In the genomic region with DNA sequence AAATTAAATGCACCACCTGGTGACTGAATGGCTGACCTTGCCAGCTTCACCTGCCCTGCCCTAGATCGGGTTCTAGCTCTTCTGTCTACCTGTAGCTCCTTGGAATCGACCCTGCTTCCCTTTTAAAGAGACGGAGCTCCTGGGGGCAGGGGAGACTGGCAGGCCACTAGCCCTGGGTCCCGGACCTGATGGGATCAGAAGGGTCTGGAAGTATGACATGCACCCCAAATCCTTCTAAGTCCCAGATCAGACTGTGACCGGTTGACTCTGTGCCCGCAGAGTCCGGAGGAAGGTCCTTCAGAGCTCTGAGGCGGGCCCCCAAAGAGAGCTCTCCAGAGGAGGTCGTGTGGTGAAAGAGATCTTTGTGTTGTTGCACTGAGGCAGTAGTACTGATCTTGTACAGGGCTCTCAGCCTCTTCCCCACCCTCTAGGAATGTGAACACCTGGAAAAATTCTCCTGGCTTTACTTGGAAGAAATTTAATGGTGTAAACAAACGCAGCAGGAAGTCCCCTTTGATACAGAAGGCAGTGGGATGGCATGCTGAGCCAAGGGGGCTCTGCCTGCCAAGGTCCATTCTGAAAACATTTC, we compare ENCODE assay signal across 7 mouse cellular contexts.
DNase-seq lines count a peak whose midpoint lies in the region; ATAC-seq and TF ChIP-seq lines count a peak whose summit lies in the region.

No protein-coding gene starts in this region.

- no peaks in the 10 kb centered on the region for H3K9me3 ChIP-seq in lung, postnatal 0 days (ENCODE audit: low read length)
- H3K9me3 ChIP-seq in heart, embryonic 14.5 days (ENCODE audit: control insufficient read depth, low read length), result no peaks in the 10 kb centered on the region
- no peaks in the 10 kb centered on the region for H3K9me3 ChIP-seq in liver, embryonic 15.5 days (replicated peaks)

- peaks cover 21% of the 10 kb centered on the region for H3K4me1 ChIP-seq in lung, postnatal 0 days (ENCODE audit: insufficient read depth, low read depth, low read length)
- peaks cover 17 to 25% of the 10 kb centered on the region in 2 experiments for H3K4me1 ChIP-seq in heart, embryonic 14.5 days (ENCODE audit: control insufficient read depth in 2 of 2, insufficient read depth in 2 of 2, low read length in 2 of 2)
- no peaks in the 10 kb centered on the region for H3K4me1 ChIP-seq in liver, embryonic 15.5 days (replicated peaks)

- no peak for DNase-seq in lung, postnatal 0 days (ENCODE audit: low spot score)
- no peak for DNase-seq in lung, postnatal 36 days
- no peak for DNase-seq in urinary bladder, postnatal 14 days (ENCODE audit: low spot score)

- peak overlapping the region; percentile 54 for H3K27ac ChIP-seq in lung, postnatal 0 days (ENCODE audit: low read length)
- H3K27ac ChIP-seq in heart, embryonic 14.5 days (replicated peaks in 1 of 2; ENCODE audit: control insufficient read depth in 1 of 2, insufficient read depth in 1 of 2, low read depth in 2 of 2, low read length in 2 of 2), result peak overlapping the region in 1 of 2 experiments; percentile 53; a peak in 2 of 4 replicates
- H3K27ac ChIP-seq in liver, embryonic 15.5 days (replicated peaks), result no peak overlapping the region

- no peaks in the 10 kb centered on the region for H3K27me3 ChIP-seq in lung, postnatal 0 days (replicated peaks; ENCODE audit: insufficient read depth, low read length)
- no peaks in the 10 kb centered on the region; the same call in 1 of the 2 replicates for H3K27me3 ChIP-seq in heart, embryonic 14.5 days (ENCODE audit: control insufficient read depth, insufficient read depth, low read length)
- H3K27me3 ChIP-seq in liver, embryonic 15.5 days, result peaks cover 10% of the 10 kb centered on the region

- no peaks in the 10 kb centered on the region for H3K36me3 ChIP-seq in lung, postnatal 0 days (ENCODE audit: insufficient read depth, low read length)
- H3K36me3 ChIP-seq in heart, embryonic 14.5 days (ENCODE audit: control insufficient read depth, insufficient read depth, low read length), result no peaks in the 10 kb centered on the region
- H3K36me3 ChIP-seq in liver, embryonic 15.5 days (replicated peaks), result no peaks in the 10 kb centered on the region

- no peak for TF ChIP-seq EP300 in lung, postnatal 0 days (IDR thresholded peaks at IDR 0.05)

- peak overlapping the region; percentile 43 for H3K4me2 ChIP-seq in lung, postnatal 0 days (replicated peaks; ENCODE audit: low read depth, low read length)
- H3K4me2 ChIP-seq in heart, embryonic 14.5 days (ENCODE audit: low read length), result peak overlapping the region; percentile 80
- H3K4me2 ChIP-seq in liver, embryonic 15.5 days, result peak overlapping the region; percentile 45; the same call in 1 of the 2 replicates

- ATAC-seq in lung, postnatal 0 days, result 0 out of 2 replicates have a peak, but pooled peaks have one; percentile 17
- no peak for ATAC-seq in heart, embryonic 14.5 days (ENCODE audit: insufficient number of reproducible peaks, insufficient read depth, low FRiP score, low read depth)
- ATAC-seq in liver, embryonic 15.5 days (ENCODE audit: insufficient read depth), result no peak
- ATAC-seq in granulocyte monocyte progenitor cell, adult 5-6 weeks (replicated peaks; ENCODE audit: poor library complexity, severe bottlenecking), result no peak
- no peak for ATAC-seq in CD4-positive, CD25-positive, alpha-beta regulatory T cell, adult 4 months

- 18% methylated on average over 10 of the region's 10 CpGs for WGBS in lung, postnatal 0 days
- 10% methylated on average over 10 of the region's 10 CpGs for WGBS in heart, embryonic 14.5 days
- 13% methylated on average over 10 of the region's 10 CpGs for WGBS in liver, embryonic 15.5 days (ENCODE audit: insufficient replicate concordance)

- no peak overlapping the region for H3K9ac ChIP-seq in lung, postnatal 0 days (replicated peaks; ENCODE audit: low read depth)
- H3K9ac ChIP-seq in heart, embryonic 14.5 days (ENCODE audit: low read length), result peak overlapping the region; percentile 60
- H3K9ac ChIP-seq in liver, embryonic 15.5 days, result no peak overlapping the region

- H3K4me3 ChIP-seq in lung, postnatal 0 days (ENCODE audit: low read depth, low read length), result peak overlapping the region; percentile 23
- peak overlapping the region; percentile 29 to 33 for H3K4me3 ChIP-seq in heart, embryonic 14.5 days (ENCODE audit: control insufficient read depth in 1 of 2, insufficient read depth in 1 of 2, low read depth in 1 of 2, low read length in 2 of 2)
- H3K4me3 ChIP-seq in liver, embryonic 15.5 days (replicated peaks), result no peak overlapping the region

- no peak for TF ChIP-seq CTCF in lung, postnatal 0 days (IDR thresholded peaks at IDR 0.05)
